Mouse (Mus musculus) limb, embryonic 14.5 days (tissue): ENCODE data around the gene Slc44a3. TPM values are rescaled to one million over a fixed set of nuclear protein-coding genes. Genes with fewer than 3 reads are reported as not detected.

ENCODE experiments used
- ATAC-seq: fragments of 200-750 bp; cut with Nextera tagmentation; 2 replicates; pipeline ENCODE4 v1.8.0; 2017; ENCODE audit warnings: low read depth, moderate number of reproducible peaks, moderate TSS enrichment; ENCODE audit not compliant: low FRiP score
- DNase-seq: peaks from one replicate; pipeline ENCODE4 v3.0.0-alpha.2; 2015; ENCODE audit warnings: low spot score
- H3K27ac ChIP-seq: fragments of 300-500 bp; sonication (generic); replicated peaks from 2 replicates; pipeline ENCODE4 v1.5.1; 2014; ENCODE audit warnings: low read depth, mild to moderate bottlenecking, low read length, moderate library complexity, mixed read lengths
- H3K27me3 ChIP-seq: fragments of 300-500 bp; sonication (generic); 2 replicates; pipeline ENCODE4 v1.6.1; 2014; ENCODE audit warnings: low read length, mixed read lengths; ENCODE audit not compliant: control insufficient read depth, insufficient read depth
- H3K36me3 ChIP-seq: fragments of 300-500 bp; sonication (generic); 2 replicates; pipeline ENCODE4 v1.6.1; 2014; ENCODE audit warnings: mild to moderate bottlenecking, low read length, moderate library complexity, mixed read lengths; ENCODE audit not compliant: control insufficient read depth, insufficient read depth
- H3K4me1 ChIP-seq: fragments of 300-500 bp; sonication (generic); 2 replicates; pipeline ENCODE4 v1.6.1; 2014; ENCODE audit warnings: antibody characterized with exemption, low read length, mixed read lengths; ENCODE audit not compliant: control insufficient read depth, insufficient read depth
- H3K4me2 ChIP-seq: fragments of 300-500 bp; sonication (generic); replicated peaks from 2 replicates; pipeline ENCODE4 v1.6.1; 2014; ENCODE audit warnings: low read depth, mild to moderate bottlenecking, low read length, moderate library complexity; ENCODE audit not compliant: severe bottlenecking
- H3K4me3 ChIP-seq: fragments of 300-500 bp; sonication (generic); replicated peaks from 2 replicates; pipeline ENCODE4 v1.5.1; 2014; ENCODE audit warnings: low read length
- H3K9ac ChIP-seq: fragments of 300-500 bp; sonication (generic); 2 replicates; pipeline ENCODE4 v1.6.1; 2014; ENCODE audit warnings: mild to moderate bottlenecking, low read depth, low read length, moderate library complexity; ENCODE audit not compliant: severe bottlenecking
- H3K9me3 ChIP-seq: fragments of 300-500 bp; sonication (generic); 2 replicates; pipeline ENCODE4 v1.6.1; 2016; ENCODE audit warnings: low read length; ENCODE audit not compliant: control insufficient read depth
- POLR2A ChIP-seq: fragments of 200-500 bp; IDR thresholded peaks from 2 replicates; pipeline ENCODE4 v1.8.0; 2012; ENCODE audit warnings: inconsistent platforms, mild to moderate bottlenecking, moderate library complexity, borderline replicate concordance; ENCODE audit not compliant: insufficient read depth, insufficient read length; ENCODE audit errors: extremely low read depth
- WGBS: fragments of 180-500 bp; shearing (Covaris S2); extraction: QIAGEN DNeasy Blood & Tissue Kit; methylation state at CpG from one replicate; pipeline ENCODE4 v1.1.7; 2014; 5-methylcytosine and 5-hydroxymethylcytosine counted together
- polyA plus RNA-seq, 2 experiments: library from polyadenylated mRNA; depleted of rRNA in 1 of 2; stranded (reverse) in 1 of 2; unstranded in 1 of 2; fragments of >200 nt; fragmentation: Nextera tagmentation in 1 of 2; extraction: Ambion mirVana in 1 of 2; gene quantifications; 2 replicates each; pipeline versions ENCODE4 v1.2.1 to v1.2.3; 2012 to 2014

Slc44a3 gene
- polyA plus RNA-seq (2012; rRNA removed) (0.82 and 0.91 TPM in 2 replicates), polyA plus RNA-seq (2014; fragmentation: Nextera tagmentation; extraction: Ambion mirVana) (1.7 and 2.3 TPM in 2 replicates)

DNA sequence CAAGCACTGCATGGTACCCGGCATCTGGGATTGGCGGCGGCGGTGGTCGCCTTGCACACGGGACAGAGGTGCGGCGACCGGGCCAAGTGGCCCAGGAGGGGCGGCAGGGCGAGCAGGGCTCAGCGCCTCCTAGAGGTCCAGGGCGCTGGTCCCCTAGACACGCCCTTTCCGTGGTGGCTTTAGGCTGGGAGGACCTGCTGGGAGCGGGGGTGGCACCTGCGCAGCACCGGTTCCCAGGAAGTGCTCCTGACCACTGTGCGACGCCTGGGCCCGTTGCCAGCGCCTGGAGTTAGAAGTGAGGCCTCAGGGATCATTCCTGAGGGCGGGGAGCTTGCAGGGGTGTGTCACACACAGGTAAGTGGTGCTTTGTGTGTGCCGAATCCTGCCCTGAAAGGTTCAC lies at the start of gene Slc44a3:
Slc44a3 (minus strand) TSS at position 229 of the 400 bp plus-strand sequence.
- H3K9me3 ChIP-seq = no peaks in the 10 kb centered on the region

GRCm38 (mm10) chr3:121579880-121580549 lies 47.8 kb upstream of the Slc44a3 start:
- peaks cover 15% of the 10 kb centered on the region for H3K4me1 ChIP-seq
- TF ChIP-seq POLR2A = no peak
- ATAC-seq (no peak), DNase-seq (no peak)
- WGBS = 85% methylated on average over 6 of the region's 6 CpGs
- H3K9me3 ChIP-seq = no peaks in the 10 kb centered on the region
- no peak overlapping the region for H3K4me3 ChIP-seq
- no peaks in the 10 kb centered on the region for H3K27me3 ChIP-seq
- no peak overlapping the region for H3K4me2 ChIP-seq
- H3K36me3 ChIP-seq = no peaks in the 10 kb centered on the region
- H3K9ac ChIP-seq = no peak overlapping the region
- no peak overlapping the region for H3K27ac ChIP-seq

More for the DNA sequence above, at the start of gene Slc44a3:
- 3% methylated on average over 24 of the region's 24 CpGs for WGBS
- DNase-seq = no peak
- H3K4me3 ChIP-seq = peak within 1 kb of the TSS; percentile 17
- peaks cover 21% of the 10 kb centered on the region for H3K4me1 ChIP-seq
- H3K4me2 ChIP-seq = peak within 1 kb of the TSS; percentile 41
- peaks cover 12% of the 10 kb centered on the region for H3K27me3 ChIP-seq
- no peaks in the 10 kb centered on the region for H3K36me3 ChIP-seq
- peak; percentile 13; the same call in 1 of the 2 replicates for ATAC-seq
- no peak for TF ChIP-seq POLR2A
- H3K9ac ChIP-seq = no peak within 1 kb of the TSS
- no peak within 1 kb of the TSS for H3K27ac ChIP-seq

DNA sequence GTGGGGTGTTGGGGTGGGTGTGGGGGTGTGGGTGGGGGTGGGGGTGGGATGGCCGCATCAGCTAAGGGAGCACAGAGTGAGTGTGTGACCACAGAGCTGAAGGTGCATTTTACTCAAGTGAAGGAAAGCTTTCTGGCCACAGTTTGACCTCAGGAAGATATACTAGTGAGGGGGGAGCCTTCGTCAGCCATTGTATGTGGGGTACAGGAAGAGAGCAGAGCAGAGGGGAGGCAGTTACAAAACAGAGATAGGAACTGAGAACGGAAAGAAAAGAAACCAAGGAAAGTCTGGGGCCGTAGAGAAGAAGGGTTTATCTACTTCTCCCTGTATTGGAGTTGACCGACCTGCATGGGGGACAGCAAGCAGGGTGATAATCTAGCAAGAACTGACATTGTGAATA lies 47.2 kb upstream of the Slc44a3 start:
- H3K27me3 ChIP-seq = no peaks in the 10 kb centered on the region
- no peak for DNase-seq
- no peaks in the 10 kb centered on the region for H3K9me3 ChIP-seq
- peaks cover 17% of the 10 kb centered on the region for H3K4me1 ChIP-seq
- no peak for ATAC-seq
- no peak overlapping the region for H3K27ac ChIP-seq
- no peak overlapping the region for H3K9ac ChIP-seq
- WGBS = 93% methylated on average over 5 of the region's 5 CpGs
- H3K4me3 ChIP-seq = no peak overlapping the region
- no peak for TF ChIP-seq POLR2A
- no peak overlapping the region for H3K4me2 ChIP-seq
- H3K36me3 ChIP-seq = no peaks in the 10 kb centered on the region

GRCm38 (mm10) chr3:121578706-121579105 lies 46.5 kb upstream of the Slc44a3 start:
- Histone ChIP-seq H3K4me3 (no peak overlapping the region), H3K9me3 (no peaks in the 10 kb centered on the region), H3K4me1 (peaks cover 21% of the 10 kb centered on the region), H3K9ac (no peak overlapping the region), H3K27ac (no peak overlapping the region), H3K27me3 (no peaks in the 10 kb centered on the region), H3K4me2 (no peak overlapping the region), H3K36me3 (no peaks in the 10 kb centered on the region)
- TF ChIP-seq POLR2A = no peak
- 33% methylated on average over 4 of the region's 5 CpGs for WGBS
- DNase-seq (no peak), ATAC-seq (no peak)

- Histone ChIP-seq H3K27me3 (no peaks in the 10 kb centered on the region), H3K9me3 (no peaks in the 10 kb centered on the region), H3K4me3 (no peak overlapping the region), H3K9ac (no peak overlapping the region), H3K36me3 (no peaks in the 10 kb centered on the region), H3K4me2 (no peak overlapping the region), H3K27ac (peak overlapping the region; percentile 58), H3K4me1 (peaks cover 21% of the 10 kb centered on the region)
- 47% methylated on average over 5 of the region's 5 CpGs for WGBS
- TF ChIP-seq POLR2A = no peak
- DNase-seq (no peak), ATAC-seq (no peak)
These were observed 45.4 kb upstream of the Slc44a3 start for GRCm38 (mm10) chr3:121577641-121578040.
